Mouse (Mus musculus) CD8-positive naive resting alpha-beta T cell, adult 57 days (primary cell): ENCODE measurements around the gene Exosc3. TPM values are rescaled to one million over a fixed set of nuclear protein-coding genes. Genes with fewer than 3 reads are reported as not detected.

Experiments
- total RNA-seq: library from RNA; stranded (reverse); gene quantifications from one replicate; pipeline ENCODE4 v1.2.4, GENCODE M21; 2023

Gene Exosc3
- 29.5 TPM for total RNA-seq

DNA sequence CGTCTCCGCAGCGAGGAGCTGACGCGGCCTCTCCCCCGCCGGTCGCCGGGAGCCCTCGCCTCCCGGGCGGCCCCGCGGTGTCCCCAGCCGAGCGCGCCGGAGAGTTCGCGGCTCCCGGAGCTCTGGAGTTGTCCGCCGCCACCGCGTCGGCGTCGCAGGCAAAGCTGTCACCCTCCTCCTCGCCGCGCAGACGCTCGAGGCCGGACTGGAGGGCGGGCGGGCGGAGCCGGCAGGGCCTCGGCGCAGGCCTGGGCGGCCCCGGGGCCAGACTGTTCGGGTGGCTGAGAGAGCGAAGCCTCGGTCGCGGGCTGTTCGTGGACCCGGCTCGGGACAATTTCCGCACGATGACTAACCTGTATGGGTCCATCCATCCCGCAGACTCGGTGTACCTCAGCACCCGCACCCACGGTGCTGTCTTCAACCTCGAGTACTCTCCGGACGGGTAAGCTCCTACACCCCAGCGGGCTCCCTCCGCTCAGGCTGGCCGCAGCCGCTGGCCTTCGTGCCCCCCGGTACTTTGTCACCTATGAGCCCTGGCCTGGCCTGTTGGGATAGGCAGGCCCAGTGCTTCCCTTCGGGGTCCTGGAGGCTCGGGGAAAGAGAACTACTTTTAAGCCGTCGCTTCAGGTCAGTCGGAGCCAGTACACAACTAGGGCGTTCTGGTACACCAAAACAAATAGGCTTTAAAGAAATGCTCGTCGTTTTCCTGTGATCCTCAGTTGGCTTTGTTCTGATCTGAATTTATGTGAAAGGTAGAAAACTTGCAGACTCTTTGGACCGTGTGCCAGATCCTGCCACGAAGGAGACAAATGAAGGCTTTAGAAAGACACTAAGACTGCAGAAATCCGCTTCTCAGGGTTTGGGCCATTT is at the start of gene Exosc3:
Gene Exosc3, minus strand, starts transcription at position 447 of the 870 bp plus-strand sequence.

DNA sequence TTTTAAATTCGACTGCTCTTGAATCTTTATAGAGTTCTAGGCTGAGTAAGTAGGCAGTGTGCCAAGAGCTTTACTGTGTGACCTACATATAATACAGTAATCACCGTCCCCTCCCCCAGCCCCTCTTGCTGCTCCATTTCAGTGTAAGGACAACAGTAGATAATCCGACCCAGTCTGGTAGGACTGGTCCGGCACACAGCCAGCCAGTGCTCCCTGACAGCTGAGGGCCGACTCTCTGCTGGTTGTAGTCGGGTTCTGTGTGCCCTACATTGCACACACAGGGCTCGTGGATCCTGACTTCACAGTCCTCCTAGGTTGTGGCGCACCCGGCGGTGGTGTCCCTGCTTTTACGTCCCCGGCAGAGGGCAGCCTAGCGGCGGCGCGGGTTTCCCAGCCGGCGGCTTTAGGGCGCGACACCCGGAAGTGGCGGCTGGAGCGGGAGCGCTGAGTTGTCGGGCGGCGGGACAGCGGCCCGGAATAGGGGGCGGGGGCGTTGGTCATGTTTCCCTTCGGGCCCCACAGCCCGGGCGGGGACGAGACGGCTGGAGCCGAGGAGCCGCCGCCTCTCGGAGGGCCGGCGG is 773 bp downstream of the Exosc3 start, which contains the start of gene Dcaf10:
Gene Dcaf10, plus strand, starts transcription at position 433 of the 581 bp plus-strand sequence.

DNA sequence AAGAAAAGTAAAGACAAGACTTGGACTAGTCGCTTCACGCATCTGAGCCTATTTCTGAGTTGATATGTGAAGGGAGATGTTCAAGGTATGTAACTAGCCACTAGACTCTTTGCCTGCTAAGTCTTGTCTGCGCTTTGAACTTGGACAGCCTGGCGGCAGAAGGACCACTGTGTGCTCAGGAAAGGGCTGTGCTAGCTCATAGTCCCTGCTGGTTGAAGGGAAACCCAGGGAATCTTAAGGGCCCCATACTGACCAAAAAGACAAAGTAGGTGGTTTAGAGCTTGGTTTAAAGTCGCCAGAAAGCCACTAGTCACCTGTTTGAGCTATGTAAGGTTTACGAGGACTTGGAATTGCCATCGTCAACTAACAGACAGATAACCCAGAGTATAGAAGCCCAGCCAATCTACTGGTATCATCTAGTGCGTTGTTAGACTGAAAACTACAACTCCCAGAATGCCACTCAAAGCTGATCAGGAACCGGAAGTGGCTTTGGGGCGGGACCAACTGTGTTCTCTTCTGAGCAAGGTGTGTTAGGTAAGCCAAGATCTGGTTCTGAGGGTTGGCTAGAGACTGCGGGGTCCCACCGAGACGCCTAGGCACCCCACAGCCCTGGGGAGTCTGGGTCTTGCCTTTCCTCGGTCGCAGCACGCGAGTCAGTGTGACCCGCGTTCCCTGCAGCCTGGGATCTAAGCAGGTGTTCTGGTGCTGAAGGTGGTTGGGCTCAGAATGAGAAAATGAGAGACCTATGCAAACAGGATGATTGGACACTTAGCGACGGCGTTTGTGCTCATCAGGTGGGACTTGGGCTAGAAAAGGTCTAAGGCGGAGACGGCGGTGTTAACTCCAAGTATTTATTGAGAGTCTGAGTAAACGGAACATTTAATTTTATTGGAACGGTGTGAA is 45.6 kb downstream of the Exosc3 start, which contains the start of gene Trmt10b:
Gene Trmt10b, plus strand, starts transcription at position 466 of the 903 bp plus-strand sequence.

Other genes starting within 250 kb of the Exosc3 start
- 53.8 TPM for gene Tomm5, start 234.6 kb downstream of the Exosc3 start, total RNA-seq
- not detected for gene Frmpd1, start 157.9 kb downstream of the Exosc3 start, total RNA-seq
- 10.7 TPM for gene Trmt10b, start 45.6 kb downstream of the Exosc3 start, total RNA-seq
- 22.7 TPM for gene Dcaf10, start 631 bp downstream of the Exosc3 start, total RNA-seq
- gene Slc25a51, start 66.0 kb upstream of the Exosc3 start, total RNA-seq, result 67.5 TPM
- 1.7 TPM for gene Shb, start 189.7 kb upstream of the Exosc3 start, total RNA-seq